Mouse (Mus musculus): Measurements from ENCODE around the gene Iqch.
"Not testable (repeated sequence)": the region's sequence is repeated elsewhere in the genome, so short reads cannot be mapped to it uniquely, and the experiment has no call there.

Iqch gene

DNA sequence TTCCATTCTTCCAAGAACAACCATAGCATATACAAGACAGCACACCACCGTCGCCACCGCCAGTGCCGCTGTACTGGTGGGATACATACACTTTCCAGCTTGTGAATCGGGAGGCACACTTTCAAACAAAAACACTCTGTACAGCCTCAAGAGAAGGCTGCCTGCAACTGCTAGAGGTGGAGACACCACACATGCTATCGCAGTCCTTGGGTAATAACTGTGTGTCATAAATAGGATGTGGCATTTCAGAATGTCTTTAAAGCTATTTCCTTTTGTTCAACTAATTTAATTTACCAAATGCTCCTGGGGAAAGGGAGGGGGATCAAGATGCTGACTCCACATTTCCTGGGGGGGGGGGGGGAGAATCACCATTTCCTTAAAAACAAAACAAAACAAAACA, 34.0 kb downstream of the Iqch start:
- no peak for DNase-seq (ENCODE audit: low spot score)

DNA sequence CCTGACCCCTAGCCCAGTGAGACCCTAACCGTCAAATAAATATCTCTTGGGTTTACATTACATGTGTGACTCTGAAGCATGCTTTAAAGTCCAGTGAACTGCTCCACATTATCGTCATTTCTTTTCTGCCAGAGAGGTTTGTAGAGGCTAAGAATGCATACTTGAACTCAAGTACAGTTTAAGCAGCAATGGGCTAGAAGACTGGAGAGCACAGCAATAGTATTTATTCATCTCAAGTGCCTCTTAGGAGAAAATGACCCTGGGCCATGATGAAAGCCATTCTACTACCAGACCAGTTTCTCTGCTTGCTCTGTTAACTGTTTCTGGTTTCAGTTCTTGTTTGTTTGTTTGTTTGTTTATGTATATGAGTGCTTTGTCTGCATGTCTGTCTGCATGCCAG, 38.9 kb downstream of the Iqch start:
- no peak for DNase-seq (ENCODE audit: low spot score)

DNA sequence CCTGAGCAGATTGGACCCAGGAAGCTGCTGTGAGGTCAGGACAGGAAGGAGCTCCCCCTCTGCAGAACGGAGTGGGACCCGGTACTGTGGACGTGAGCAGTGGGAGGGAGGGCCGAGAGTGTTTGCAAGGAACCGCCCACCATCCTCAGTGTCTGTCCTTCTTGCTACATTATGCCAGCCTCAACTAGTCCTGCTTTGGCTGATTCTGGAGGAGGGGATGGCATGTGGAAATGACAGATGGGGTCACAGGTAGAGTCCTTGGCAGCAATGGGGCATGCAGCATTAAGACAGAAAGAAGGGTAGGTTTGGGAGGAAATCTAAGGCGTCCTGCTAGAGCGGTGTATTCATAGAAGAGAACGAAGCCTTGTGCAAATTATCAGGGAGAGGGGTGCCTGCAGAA, 40.4 kb downstream of the Iqch start:
- no peak for DNase-seq (ENCODE audit: low spot score)

DNA sequence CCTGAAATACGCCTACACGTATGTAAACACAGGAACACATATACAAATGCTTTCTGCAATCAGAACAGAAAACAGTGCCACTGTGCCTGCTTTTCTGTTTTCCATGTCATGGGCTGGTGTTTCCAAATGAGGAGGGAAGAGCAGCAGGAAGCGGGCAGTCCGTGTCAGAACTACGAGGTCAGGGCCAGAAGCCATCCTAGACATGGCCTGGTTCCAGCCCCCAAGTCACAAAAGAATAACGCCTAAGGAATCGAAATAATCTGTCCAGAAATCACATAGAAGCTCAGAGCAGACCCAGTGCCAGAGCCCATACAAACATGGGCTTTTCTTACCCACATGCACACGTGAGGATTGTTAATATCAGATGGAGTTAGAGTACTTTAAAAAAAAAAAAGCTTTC, 45.4 kb downstream of the Iqch start:
- no peak for DNase-seq (ENCODE audit: low spot score)

DNA sequence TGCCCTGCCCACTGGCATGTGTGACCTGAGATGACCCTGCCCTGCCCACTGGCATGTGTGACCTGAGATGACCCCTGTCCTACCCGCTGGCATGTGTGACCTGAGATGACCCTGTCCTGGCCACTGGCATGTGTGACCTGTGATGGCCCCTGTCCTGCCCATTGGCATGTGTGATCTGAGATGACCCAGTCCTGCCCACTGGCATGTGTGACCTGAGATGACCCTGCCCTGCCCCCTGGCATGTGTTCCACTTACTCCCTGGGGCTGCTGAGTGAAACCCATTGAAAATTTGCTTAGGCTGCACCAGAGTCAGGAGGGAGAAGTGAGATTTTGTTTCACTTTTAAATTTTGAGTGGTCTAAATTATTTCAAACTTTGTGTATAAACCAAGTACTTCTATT, 46.0 kb downstream of the Iqch start:
- no peak for DNase-seq (ENCODE audit: low spot score)

DNA sequence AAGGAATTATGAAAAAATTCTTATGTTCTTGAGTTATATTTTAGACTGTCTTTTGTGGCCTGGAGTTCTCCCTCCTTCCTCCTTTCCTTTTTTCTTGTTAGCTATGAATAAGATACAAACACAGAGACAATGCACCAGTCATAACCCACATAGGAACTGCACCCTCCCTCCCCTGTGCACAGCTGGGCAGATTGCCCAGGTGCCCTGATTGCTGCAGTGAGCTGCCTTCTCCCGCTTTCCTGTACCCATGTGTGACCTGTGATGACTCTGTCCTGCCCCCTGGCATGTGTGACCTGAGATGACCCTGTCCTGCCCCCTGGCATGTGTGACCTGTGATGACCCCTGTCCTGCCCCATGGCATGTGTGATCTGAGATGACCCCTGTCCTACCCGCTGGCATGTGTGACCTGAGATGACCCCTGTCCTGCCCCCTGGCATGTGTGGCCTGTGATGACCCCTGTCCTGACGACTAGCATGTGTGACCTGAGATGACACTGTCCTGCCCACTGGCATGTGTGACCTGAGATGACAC, 46.8 kb downstream of the Iqch start:
- DNase-seq (ENCODE audit: low spot score), result no peak

DNA sequence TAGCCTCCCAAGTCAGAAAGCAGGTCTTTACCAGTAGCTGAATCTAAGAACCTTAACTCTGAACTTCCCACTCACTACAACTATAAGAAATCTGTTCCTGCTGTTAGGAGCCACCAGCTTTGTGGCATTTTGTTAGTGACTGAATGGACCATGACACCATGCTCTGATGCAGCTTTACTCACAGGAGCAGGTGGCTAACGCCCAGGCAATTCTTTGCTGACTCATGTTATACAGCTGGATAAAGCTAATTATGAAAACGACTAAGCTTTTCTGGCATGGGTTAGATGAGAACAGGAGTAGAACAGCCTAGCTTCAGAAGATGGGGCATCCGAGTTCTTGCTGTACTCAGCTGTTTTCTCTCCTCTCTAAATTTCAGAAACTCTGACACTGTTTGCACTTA, 48.7 kb downstream of the Iqch start:
- no peak for DNase-seq (ENCODE audit: low spot score)

DNA sequence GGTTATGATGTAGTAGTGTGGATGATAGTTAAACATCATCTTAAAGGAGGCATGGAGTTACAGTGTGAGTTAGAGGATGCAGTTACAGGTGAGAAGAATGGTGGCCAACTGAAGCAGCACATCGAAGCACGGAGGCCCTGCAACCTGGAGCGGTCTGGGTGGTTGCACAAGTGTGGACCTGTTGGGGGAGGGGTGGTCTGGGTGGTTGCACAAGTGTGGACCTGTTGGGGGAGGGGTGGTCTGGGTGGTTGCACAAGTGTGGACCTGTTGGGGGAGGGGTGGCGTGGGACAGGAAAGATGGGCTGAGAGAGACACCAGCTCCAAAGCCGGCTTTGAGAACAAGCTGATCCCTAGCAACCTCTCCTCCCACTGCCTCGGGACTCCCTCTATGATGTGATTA, 51.6 kb downstream of the Iqch start:
- DNase-seq (ENCODE audit: low spot score), result not testable (repeated sequence)

DNA sequence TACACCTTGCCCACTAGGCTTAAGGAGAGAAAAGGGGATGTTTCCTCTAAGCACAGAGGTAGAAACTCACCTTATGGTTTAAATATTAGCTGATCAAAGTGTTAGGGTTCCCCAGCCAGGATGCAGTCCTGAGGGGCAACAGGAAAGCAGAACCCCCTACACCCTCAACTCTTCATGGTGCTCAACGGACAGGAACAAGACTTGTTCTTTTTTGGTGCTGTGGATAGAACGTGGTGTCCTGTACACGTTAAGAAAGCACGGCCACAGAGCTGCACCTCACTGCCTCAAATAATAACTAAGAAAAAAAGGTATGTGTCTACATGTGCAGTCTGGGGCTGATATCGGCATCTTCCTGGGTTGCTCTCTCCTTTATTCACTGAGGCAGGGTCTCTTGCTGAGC, 53.3 kb downstream of the Iqch start:
- DNase-seq (ENCODE audit: low spot score), result no peak

DNA sequence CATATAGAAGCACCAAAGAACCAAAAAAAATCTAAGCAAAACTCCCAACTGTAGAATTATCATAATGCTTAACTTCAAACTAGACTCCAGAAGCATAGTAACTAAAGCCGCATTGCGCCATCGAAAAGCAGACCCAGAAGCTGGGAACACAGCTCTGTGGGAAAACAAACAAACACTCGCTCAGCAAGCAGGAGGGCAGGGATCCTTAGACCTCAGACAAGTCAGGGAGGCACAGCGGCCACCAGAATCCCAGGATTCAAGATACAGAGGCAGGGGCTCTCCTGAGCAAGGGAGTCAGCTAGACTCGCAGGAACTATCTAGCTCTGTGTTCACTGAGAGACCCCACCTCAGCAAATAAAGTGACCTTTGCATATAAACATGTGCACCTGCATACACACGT, 60.4 kb downstream of the Iqch start:
- DNase-seq (ENCODE audit: low spot score), result no peak

DNA sequence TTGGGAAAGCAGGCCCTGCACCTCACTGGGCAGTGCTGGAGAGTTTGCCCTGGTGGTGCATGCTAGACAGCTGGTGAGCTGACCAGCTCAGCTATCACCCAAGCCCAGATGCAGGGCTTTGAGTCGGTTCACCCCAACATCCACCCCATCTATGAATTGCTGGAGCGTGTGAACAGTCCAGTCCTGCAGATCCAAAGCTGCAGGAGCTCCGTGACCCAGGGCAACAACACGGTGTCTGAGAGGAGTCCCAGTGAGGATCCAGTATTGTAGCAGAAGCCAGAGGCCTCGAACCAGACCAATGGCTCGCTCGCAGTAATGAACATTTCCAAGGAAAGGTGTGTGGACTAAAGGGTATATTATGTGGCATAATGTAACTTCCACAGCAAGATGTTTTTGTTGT, 61.0 kb downstream of the Iqch start:
- DNase-seq (ENCODE audit: low spot score), result no peak

DNA sequence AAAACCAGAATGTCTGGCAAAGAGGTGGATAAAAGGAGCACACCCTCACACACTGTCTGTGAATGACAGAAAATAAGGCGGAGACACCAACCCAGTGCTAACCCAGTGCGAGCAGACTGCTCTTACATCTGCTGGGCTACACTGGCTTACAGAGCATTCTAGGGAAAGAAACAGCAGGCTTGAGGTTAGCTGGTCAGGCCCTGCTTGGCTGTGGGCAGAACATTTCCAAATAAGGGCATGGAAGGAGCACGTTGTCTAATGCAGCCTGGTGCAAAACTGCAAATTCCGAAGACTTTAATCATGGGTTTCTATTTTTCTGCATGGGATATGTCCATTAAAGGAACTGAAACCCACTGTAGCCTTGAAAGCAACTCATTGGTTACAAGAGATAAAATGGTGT, 64.8 kb downstream of the Iqch start:
- no peak for DNase-seq (ENCODE audit: low spot score)

DNA sequence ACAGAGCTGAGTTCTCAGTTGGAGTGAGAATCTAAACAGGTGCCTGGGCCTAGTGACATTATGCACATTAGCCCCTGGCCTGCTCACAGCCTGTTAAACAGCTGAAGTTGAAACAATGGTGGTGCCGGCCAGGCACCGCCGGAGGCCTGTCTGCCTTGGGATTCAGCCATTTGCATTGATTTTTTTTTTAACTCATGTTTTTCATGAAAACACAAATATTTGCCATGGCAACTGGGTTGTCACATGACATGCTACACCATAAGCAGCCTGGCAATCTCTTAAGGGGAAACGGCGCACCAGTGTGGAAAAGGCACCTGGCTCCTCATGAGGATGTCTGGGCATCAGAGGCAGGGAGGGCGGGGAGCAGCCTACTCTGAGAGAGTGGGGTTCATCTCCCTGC, 67.3 kb downstream of the Iqch start:
- no peak for DNase-seq (ENCODE audit: low spot score)

DNA sequence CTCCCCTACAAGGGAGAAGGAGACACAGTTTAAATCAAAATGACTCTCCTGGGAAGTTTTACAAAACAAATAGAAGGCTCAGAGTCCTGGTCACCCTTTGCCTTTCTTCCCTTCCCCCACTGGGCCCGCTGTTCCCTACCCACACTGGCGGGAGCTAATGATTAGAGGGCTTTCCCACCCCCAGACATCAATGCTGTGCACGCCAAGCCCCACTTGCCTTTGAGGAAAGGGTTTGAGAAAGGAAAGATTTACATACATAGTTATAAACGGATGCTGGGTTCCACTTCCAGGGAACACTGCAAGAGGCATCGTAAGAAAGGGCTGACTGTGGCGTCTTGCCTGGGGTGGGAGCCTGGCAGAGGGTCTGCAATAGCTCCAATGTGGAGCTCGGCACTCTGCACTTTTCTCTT, 67.9 kb downstream of the Iqch start:
- DNase-seq (ENCODE audit: low spot score), result no peak

DNA sequence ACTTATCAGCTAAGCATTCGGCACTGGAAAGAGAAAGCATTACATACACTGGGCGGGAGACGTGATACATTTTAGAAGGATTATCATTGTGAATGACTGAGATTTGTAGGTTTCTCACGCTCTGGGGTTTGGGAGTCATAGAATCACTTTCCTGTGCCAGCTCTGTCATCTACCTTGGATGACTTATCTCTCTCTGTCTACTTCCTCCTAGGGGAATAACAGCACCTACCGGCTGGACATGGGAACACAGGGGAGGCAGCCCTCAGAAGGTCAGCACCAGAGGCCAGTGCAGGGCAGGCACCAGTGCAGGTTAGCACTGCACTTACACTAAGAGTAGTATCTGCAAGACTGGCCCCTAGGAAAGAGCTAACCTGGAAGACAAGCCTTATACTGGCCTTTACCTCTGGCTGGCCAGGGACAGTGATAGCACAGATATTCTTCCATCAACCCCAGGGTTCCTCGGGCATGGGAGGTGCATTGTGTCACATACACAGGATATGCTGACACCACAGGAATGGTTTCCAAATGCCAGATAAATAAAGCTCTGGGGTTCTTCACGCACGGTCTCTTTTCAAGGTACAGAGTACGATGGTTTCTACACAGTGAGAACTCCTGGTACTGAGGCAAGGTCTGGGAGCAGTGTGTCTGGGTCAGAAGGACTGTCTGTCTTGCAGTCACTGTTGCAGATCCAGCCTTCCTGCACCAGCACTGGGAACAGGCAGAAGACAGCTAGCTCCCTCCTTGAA, 69.2 kb downstream of the Iqch start:
- no peak for DNase-seq (ENCODE audit: low spot score)

DNA sequence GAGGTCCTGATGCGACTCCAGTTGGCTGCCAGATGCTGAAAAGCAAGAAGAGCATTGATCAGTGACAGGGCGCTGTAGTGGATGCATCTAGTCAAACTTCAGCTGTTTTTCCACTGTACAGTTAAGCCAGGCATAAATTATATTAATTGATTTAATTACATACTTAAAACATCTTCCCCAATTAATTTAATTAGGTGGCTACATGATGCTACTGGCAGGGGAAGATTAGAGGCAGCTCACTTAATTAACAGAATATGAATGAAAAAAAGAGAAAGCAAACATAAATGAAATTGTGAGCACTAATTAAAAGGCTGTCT, 78.4 kb downstream of the Iqch start:
- DNase-seq (ENCODE audit: low spot score), result no peak

DNA sequence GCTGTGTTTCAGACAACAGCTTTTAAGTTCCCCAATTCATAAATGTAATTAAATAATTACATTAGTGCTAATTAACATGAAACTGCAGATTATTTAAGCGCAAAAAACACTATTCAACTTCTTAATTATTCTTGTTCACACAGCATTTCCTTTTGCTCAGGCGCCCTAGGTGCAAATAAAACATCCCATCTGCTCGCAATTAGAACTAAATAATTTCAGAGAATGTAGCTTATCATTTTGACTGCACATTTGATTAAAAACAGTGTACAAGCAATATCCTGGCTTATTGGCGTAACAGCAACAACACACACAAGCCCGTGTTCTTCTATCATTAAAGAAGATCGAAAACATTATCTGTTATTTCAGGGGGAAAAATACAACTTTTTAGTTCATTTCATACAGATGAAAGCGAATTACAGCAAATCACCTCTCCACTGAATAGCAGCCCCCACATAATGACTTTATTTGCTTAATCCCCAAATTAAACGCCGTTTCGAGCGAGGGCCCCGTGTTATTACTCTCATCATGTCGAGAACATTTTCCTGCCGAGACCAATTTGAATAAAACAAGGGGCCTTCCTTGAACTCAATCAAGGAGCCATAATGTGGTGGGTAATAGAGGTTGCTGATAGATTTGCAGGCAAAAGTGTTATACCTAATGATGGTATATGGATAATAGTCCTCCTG, 78.9 kb downstream of the Iqch start:
- DNase-seq (ENCODE audit: low spot score), result no peak

DNA sequence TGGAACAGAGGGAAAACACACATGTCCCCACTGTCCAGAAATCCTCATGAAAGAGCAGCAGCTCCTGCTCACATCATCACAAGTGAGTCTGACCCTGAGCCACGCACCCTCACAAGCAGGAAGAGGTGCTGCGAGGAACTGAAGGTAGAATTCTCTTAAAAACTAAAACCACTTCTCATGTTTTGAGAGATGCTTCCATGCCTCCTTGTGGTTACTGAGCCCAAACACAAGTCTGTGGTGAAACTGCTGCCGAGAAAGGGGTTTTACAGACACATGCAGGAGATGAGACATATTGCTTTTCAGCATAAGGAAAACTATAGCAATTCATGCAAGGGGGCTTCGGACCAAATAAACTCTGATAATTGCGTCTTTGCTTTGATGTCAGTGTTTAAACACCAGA, 89.4 kb downstream of the Iqch start:
- no peak for DNase-seq (ENCODE audit: low spot score)

DNA sequence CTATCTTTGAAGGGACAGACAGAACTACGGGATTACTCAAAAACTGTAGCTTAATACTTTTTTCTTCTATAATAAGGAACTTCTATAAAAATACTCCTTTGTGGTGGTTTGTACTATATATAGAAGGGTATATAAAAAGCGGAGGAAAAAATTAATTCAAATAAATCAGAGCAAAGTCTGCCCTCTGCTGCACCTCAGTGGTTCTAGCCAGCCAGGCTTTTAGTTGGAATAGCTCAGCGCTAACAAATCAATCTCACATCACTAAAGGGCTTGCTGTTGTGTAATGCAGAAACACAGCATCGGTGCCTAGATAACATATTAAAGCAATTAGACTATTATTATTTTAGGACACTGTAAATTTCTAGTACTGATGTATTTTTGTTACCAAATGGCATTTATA, 91.3 kb downstream of the Iqch start:
- no peak for DNase-seq (ENCODE audit: low spot score)

DNA sequence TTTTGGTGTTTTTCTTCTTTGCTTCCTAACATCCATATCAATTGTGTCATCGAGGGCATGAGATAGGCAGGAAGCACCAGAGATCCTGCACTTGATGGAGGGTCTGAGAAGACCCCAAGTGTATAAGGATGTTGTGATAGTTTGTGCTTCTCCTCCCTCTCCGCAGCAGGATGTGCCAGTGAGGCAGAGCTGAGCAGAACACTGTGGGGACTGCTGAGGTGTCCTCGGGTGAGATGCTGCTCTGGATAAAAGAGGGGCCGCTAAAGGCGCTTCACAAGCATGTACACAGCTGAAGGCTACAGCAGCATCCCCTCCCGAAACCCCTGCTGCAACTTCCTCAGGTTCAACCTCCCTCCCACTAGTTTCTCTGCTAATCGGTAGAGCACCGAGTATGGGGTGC, 95.2 kb downstream of the Iqch start:
- DNase-seq (ENCODE audit: low spot score), result no peak

DNA sequence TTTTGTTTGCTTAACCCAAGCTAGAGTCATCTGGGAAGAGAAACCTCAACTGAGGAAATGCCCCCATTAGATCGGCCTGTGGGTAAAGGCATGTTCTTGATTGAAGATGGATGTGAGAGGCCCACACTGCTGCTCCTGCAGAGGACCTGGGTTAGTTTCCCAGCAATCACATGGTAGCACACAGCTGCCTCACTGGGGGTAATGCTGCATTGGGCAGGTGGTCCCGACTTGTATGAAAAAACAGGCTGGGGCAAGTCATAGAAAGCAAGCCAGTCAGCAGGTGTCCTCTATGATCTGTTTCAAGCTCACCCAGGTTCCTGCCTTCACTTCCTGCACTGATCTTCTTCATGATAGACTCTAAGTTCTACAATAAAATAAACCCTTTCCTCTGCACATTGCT, 98.4 kb downstream of the Iqch start:
- DNase-seq (ENCODE audit: low spot score), result no peak

DNA sequence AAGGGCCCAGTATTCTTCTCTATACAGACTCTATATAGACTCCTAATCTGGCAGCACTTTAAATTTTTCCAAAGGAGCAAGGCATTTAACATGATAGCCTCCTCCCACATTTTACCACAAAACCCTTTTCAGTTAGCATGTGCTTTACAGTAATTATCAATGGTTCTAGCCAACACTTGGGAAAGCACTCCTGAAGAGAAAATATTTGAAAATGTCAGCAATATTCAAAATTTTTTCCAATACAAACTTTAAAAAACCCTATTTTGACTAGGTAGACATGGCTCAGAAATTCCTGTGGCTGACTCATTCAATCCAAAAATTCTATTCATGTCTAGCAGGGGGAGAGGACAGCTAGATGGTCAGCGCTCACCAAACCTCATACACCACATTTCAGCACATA, 100.8 kb downstream of the Iqch start:
- DNase-seq (ENCODE audit: low spot score), result no peak

DNA sequence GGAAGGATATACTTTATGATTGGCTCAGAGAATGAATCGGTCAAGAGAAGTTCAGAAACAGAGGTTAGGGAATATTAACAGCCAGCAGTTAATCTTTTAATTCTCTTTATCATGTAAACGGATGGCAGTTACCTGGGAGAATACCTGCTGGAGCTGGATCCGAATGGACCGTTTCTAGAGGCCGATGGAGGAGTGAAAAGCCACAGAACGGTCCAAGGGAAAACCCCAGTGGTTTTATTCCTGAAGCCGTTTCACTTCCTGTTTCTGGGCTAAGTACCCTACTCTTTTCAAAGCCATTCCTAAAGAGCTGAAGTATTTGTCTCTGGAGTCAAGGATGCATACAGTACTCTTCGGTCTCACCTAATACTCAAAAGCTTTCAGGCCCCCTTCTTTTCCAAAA, 102.4 kb downstream of the Iqch start:
- no peak for DNase-seq (ENCODE audit: low spot score)

DNA sequence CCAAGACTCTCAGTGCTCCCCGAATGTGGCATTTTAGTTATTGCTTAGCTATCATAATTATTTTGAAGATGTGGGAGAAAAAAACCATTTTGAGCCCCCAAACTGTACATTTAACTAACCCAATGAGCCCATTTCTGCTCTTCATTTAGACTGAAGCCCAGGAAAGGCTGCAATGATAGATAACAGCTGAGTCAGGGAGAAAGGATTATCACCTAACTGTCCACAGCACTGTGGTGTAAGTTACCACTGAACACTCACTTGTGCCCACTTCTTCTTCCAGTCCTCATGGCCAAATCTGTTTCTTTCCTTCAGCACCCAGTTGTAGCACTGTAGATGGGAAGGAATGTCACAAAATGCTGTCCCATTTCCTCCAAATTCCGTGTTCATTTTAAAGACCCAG, 106.5 kb downstream of the Iqch start:
- peak; percentile 15 for DNase-seq (ENCODE audit: low spot score)

All from c-Kit-positive CD71-positive TER-119-positive erythroid progenitor cells, embryonic 14.5 days (primary cell).